Mouse (Mus musculus): Measurements from ENCODE around the gene Ctns. TPM values are rescaled to one million over a fixed set of nuclear protein-coding genes. Genes with fewer than 3 reads are reported as not detected.
A peak's percentile ranks its signal among the peaks of the same experiment; 100 is the strongest.

Gene Ctns
- total RNA-seq (2021), result 10 to 100 TPM; 17.6 to 18.2 TPM

- intact Hi-C loops (cut with DNase I), result no loop called here
- DNase-seq (ENCODE audit: extremely low spot score in 1 of 2, low spot score in 2 of 2), result peak; percentile 87 to 88
Observed at GRCm38 (mm10) chr11:73198603-73199229, at the start of gene Ctns. Gene Ctns (minus strand): TSS chr11:73199042.

GRCm38 (mm10) chr11:73242777-73243176 lies 43.9 kb upstream of the Ctns start:
- DNase-seq (ENCODE audit: extremely low spot score in 1 of 2, low spot score in 2 of 2), result no peak
- intact Hi-C loops (cut with DNase I), result no loop called here

- DNase-seq (ENCODE audit: extremely low spot score in 1 of 2, low spot score in 2 of 2), result no peak
- intact Hi-C loops (cut with DNase I), result no loop called here
Observed at GRCm38 (mm10) chr11:73242199-73242598, 43.4 kb upstream of the Ctns start.

- no peak for DNase-seq (ENCODE audit: extremely low spot score in 1 of 2, low spot score in 2 of 2)
- intact Hi-C loops (cut with DNase I), result no loop called here
Observed at GRCm38 (mm10) chr11:73236731-73237130, 37.9 kb upstream of the Ctns start.

- intact Hi-C loops (cut with DNase I), result no loop called here
- peak in 1 of 2 experiments; percentile 66 for DNase-seq (ENCODE audit: extremely low spot score in 1 of 2, low spot score in 2 of 2)
Observed at GRCm38 (mm10) chr11:73235990-73236701, 37.3 kb upstream of the Ctns start.

GRCm38 (mm10) chr11:73233992-73234391 lies 35.1 kb upstream of the Ctns start, which contains the start of gene Trpv1:
Gene Trpv1 (plus strand): TSS chr11:73234292.
- DNase-seq (ENCODE audit: extremely low spot score in 1 of 2, low spot score in 2 of 2), result no peak
- intact Hi-C loops (cut with DNase I), result no loop called here

- DNase-seq (ENCODE audit: extremely low spot score in 1 of 2, low spot score in 2 of 2), result peak in 1 of 2 experiments; percentile 4
- intact Hi-C loops (cut with DNase I), result no loop called here
Observed at GRCm38 (mm10) chr11:73232513-73232912, 33.7 kb upstream of the Ctns start.

GRCm38 (mm10) chr11:73230081-73230480 lies 31.2 kb upstream of the Ctns start:
- no peak for DNase-seq (ENCODE audit: extremely low spot score in 1 of 2, low spot score in 2 of 2)
- intact Hi-C loops (cut with DNase I), result no loop called here

- no peak for DNase-seq (ENCODE audit: extremely low spot score in 1 of 2, low spot score in 2 of 2)
- intact Hi-C loops (cut with DNase I), result no loop called here
Observed at GRCm38 (mm10) chr11:73228881-73229280, 30.0 kb upstream of the Ctns start.

GRCm38 (mm10) chr11:73225856-73226255 lies 27.0 kb upstream of the Ctns start:
- no peak for DNase-seq (ENCODE audit: extremely low spot score in 1 of 2, low spot score in 2 of 2)
- intact Hi-C loops (cut with DNase I), result no loop called here

GRCm38 (mm10) chr11:73223966-73224365 lies 25.1 kb upstream of the Ctns start:
- intact Hi-C loops (cut with DNase I), result no loop called here
- DNase-seq (ENCODE audit: extremely low spot score in 1 of 2, low spot score in 2 of 2), result peak in 1 of 2 experiments; percentile 50

- intact Hi-C loops (cut with DNase I), result no loop called here
- DNase-seq (ENCODE audit: extremely low spot score in 1 of 2, low spot score in 2 of 2), result no peak
Observed at GRCm38 (mm10) chr11:73222846-73223245, 24.0 kb upstream of the Ctns start.

- DNase-seq (ENCODE audit: extremely low spot score in 1 of 2, low spot score in 2 of 2), result no peak
- intact Hi-C loops (cut with DNase I), result no loop called here
Observed at GRCm38 (mm10) chr11:73220651-73221050, 21.8 kb upstream of the Ctns start.

GRCm38 (mm10) chr11:73219671-73220070 lies 20.8 kb upstream of the Ctns start:
- DNase-seq (ENCODE audit: extremely low spot score in 1 of 2, low spot score in 2 of 2), result no peak
- intact Hi-C loops (cut with DNase I), result no loop called here

GRCm38 (mm10) chr11:73213956-73214355 lies 15.1 kb upstream of the Ctns start:
- intact Hi-C loops (cut with DNase I), result no loop called here
- no peak for DNase-seq (ENCODE audit: extremely low spot score in 1 of 2, low spot score in 2 of 2)

- intact Hi-C loops (cut with DNase I), result no loop called here
- DNase-seq (ENCODE audit: extremely low spot score in 1 of 2, low spot score in 2 of 2), result no peak
Observed at GRCm38 (mm10) chr11:73207621-73208020, 8.8 kb upstream of the Ctns start.

GRCm38 (mm10) chr11:73205194-73205593 lies 6.4 kb upstream of the Ctns start:
- DNase-seq (ENCODE audit: extremely low spot score in 1 of 2, low spot score in 2 of 2), result no peak
- intact Hi-C loops (cut with DNase I), result no loop called here

- no peak for DNase-seq (ENCODE audit: extremely low spot score in 1 of 2, low spot score in 2 of 2)
- intact Hi-C loops (cut with DNase I), result no loop called here
Observed at GRCm38 (mm10) chr11:73203895-73204294, 5.1 kb upstream of the Ctns start.

- intact Hi-C loops (cut with DNase I), result no loop called here
- no peak for DNase-seq (ENCODE audit: extremely low spot score in 1 of 2, low spot score in 2 of 2)
Observed at GRCm38 (mm10) chr11:73201597-73201996, 2.8 kb upstream of the Ctns start.

- intact Hi-C loops (cut with DNase I), result no loop called here
- no peak for DNase-seq (ENCODE audit: extremely low spot score in 1 of 2, low spot score in 2 of 2)
Observed at GRCm38 (mm10) chr11:73201021-73201420, 2.2 kb upstream of the Ctns start.

Measured in left cerebral cortex, postnatal 10 days (tissue).